Mouse (Mus musculus) cerebellum, adult 9-11 months (tissue): Measurements from ENCODE around the gene Rnase2b.
"Not testable (repeated sequence)": the region's sequence is repeated elsewhere in the genome, so short reads cannot be mapped to it uniquely, and the experiment has no call there.

ENCODE experiments used
- DNase-seq: peaks from one replicate; pipeline ENCODE4 v3.0.0; 2022

Gene Rnase2b

GRCm38 (mm10) chr14:51156056-51156735 lies 5.9 kb upstream of the Rnase2b start:
- no peak for DNase-seq

GRCm38 (mm10) chr14:51156736-51157068 lies 5.4 kb upstream of the Rnase2b start:
- DNase-seq = no peak

- DNase-seq = no peak
Measured at GRCm38 (mm10) chr14:51157072-51157471, 5.0 kb upstream of the Rnase2b start.

- DNase-seq = not testable (repeated sequence)
Measured at GRCm38 (mm10) chr14:51163323-51163722, 1.3 kb downstream of the Rnase2b start.

- no peak for DNase-seq
Measured at GRCm38 (mm10) chr14:51165435-51165834, 3.4 kb downstream of the Rnase2b start.

- no peak for DNase-seq
Measured at GRCm38 (mm10) chr14:51166068-51166467, 4.0 kb downstream of the Rnase2b start.

- DNase-seq = peak; percentile 11
Measured at GRCm38 (mm10) chr14:51172095-51172865, 10.2 kb downstream of the Rnase2b start.

- not testable (repeated sequence) for DNase-seq
Measured at GRCm38 (mm10) chr14:51172947-51173346, 10.9 kb downstream of the Rnase2b start.

- no peak for DNase-seq
Measured at GRCm38 (mm10) chr14:51173843-51174242, 11.8 kb downstream of the Rnase2b start.

- not testable (repeated sequence) for DNase-seq
Measured at GRCm38 (mm10) chr14:51181051-51181450, 19.0 kb downstream of the Rnase2b start.

GRCm38 (mm10) chr14:51195681-51196080 lies 33.6 kb downstream of the Rnase2b start:
- no peak for DNase-seq

GRCm38 (mm10) chr14:51199098-51200023 lies 37.3 kb downstream of the Rnase2b start, which contains the start of gene Ang2:
Ang2 (minus strand) TSS chr14:51199148.
- DNase-seq = no peak

GRCm38 (mm10) chr14:51200054-51200453 lies 38.0 kb downstream of the Rnase2b start:
- peak; percentile 9 for DNase-seq

GRCm38 (mm10) chr14:51200466-51200865 lies 38.4 kb downstream of the Rnase2b start:
- no peak for DNase-seq

- DNase-seq = no peak
Measured at GRCm38 (mm10) chr14:51203115-51203514, 41.1 kb downstream of the Rnase2b start, which contains the start of gene Ear14. Ear14 (plus strand) TSS chr14:51203391.
